Mouse (Mus musculus): Measurements from ENCODE around the gene Apoc2. TPM values are rescaled to one million over a fixed set of nuclear protein-coding genes. Genes with fewer than 3 reads are reported as not detected.

Apoc2 gene
- polyA plus RNA-seq, 1 experiment, result not detected

- H3K9me3 ChIP-seq (replicated peaks; ENCODE audit: control insufficient read depth, insufficient read depth, low read length, poor library complexity, severe bottlenecking), result no peaks in the 10 kb centered on the region
- peak overlapping the region; percentile 79 for H3K9ac ChIP-seq (ENCODE audit: low read depth, poor library complexity, severe bottlenecking)
- H3K4me3 ChIP-seq (ENCODE audit: low read depth, low read length), result peak overlapping the region; percentile 96
- TF ChIP-seq CTCF (IDR thresholded peaks at IDR 0.05; ENCODE audit: low read depth, low read length), result peak; percentile 17
- TF ChIP-seq EP300 (IDR thresholded peaks at IDR 0.05; ENCODE audit: insufficient read depth, low read depth, low read length), result 0 out of 2 replicates have a peak, but pooled peaks have one; percentile 16
- TF ChIP-seq POLR2A (IDR thresholded peaks at IDR 0.05; ENCODE audit: insufficient read depth, low read length), result no peak
- peaks cover 28% of the 10 kb centered on the region for H3K36me3 ChIP-seq (ENCODE audit: control insufficient read depth, insufficient read depth, low read length, poor library complexity, severe bottlenecking)
- H3K27me3 ChIP-seq (ENCODE audit: control insufficient read depth, insufficient read depth, low read length, poor library complexity, severe bottlenecking), result no peaks in the 10 kb centered on the region
- H3K4me1 ChIP-seq (ENCODE audit: control insufficient read depth, insufficient read depth, low read length), result peaks cover 7% of the 10 kb centered on the region
- H3K27ac ChIP-seq (ENCODE audit: insufficient read depth, low read length), result peak overlapping the region; percentile 77
These were observed 20.5 kb upstream of the Apoc2 start for GRCm38 (mm10) chr7:19697949-19698906.

GRCm38 (mm10) chr7:19696336-19696873 is 18.7 kb upstream of the Apoc2 start:
- H3K4me1 ChIP-seq (ENCODE audit: control insufficient read depth, insufficient read depth, low read length), result peaks cover 6% of the 10 kb centered on the region
- no peaks in the 10 kb centered on the region for H3K9me3 ChIP-seq (replicated peaks; ENCODE audit: control insufficient read depth, insufficient read depth, low read length, poor library complexity, severe bottlenecking)
- peak overlapping the region; percentile 33 for H3K27ac ChIP-seq (ENCODE audit: insufficient read depth, low read length)

DNA sequence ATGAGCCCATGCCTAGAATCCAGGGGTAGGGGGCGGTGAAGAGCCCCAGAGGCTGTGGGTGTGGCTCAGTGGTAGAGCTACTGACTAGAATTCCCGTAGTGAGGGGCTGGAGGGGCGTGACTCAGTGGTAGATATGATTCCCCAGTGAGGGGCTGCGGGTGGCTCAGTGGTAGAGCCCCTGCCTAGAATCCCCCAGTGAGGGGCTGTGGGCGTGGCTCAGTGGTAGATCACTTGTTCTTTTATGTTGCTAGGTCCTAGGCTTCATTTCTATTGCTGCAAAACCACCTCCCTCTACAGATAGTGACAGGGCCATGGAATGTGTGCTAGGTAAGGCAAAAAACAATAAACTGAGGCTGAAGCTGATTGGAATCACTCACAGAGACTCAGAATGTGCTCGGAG is 18.1 kb upstream of the Apoc2 start:
- H3K9ac ChIP-seq (ENCODE audit: low read depth, poor library complexity, severe bottlenecking), result peak overlapping the region; percentile 79; the same call in 1 of the 2 replicates
- H3K27ac ChIP-seq (ENCODE audit: insufficient read depth, low read length), result peak overlapping the region; percentile 33
- no peaks in the 10 kb centered on the region for H3K9me3 ChIP-seq (replicated peaks; ENCODE audit: control insufficient read depth, insufficient read depth, low read length, poor library complexity, severe bottlenecking)
- peak overlapping the region; percentile 96 for H3K4me3 ChIP-seq (ENCODE audit: low read depth, low read length)
- peaks cover 6% of the 10 kb centered on the region for H3K4me1 ChIP-seq (ENCODE audit: control insufficient read depth, insufficient read depth, low read length)
- H3K27me3 ChIP-seq (ENCODE audit: control insufficient read depth, insufficient read depth, low read length, poor library complexity, severe bottlenecking), result no peaks in the 10 kb centered on the region
- H3K36me3 ChIP-seq (ENCODE audit: control insufficient read depth, insufficient read depth, low read length, poor library complexity, severe bottlenecking), result peaks cover 21% of the 10 kb centered on the region
- TF ChIP-seq CTCF (IDR thresholded peaks at IDR 0.05; ENCODE audit: low read depth, low read length), result peak; percentile 7
- no peak for TF ChIP-seq POLR2A (IDR thresholded peaks at IDR 0.05; ENCODE audit: insufficient read depth, low read length)

More at GRCm38 (mm10) chr7:19696336-19696873, 18.7 kb upstream of the Apoc2 start:
- TF ChIP-seq CTCF (IDR thresholded peaks at IDR 0.05; ENCODE audit: low read depth, low read length) (no peak), EP300 (IDR thresholded peaks at IDR 0.05; ENCODE audit: insufficient read depth, low read depth, low read length) (no peak), POLR2A (IDR thresholded peaks at IDR 0.05; ENCODE audit: insufficient read depth, low read length) (no peak)
- H3K9ac ChIP-seq (ENCODE audit: low read depth, poor library complexity, severe bottlenecking), result peak overlapping the region; percentile 79
- H3K36me3 ChIP-seq (ENCODE audit: control insufficient read depth, insufficient read depth, low read length, poor library complexity, severe bottlenecking), result peaks cover 21% of the 10 kb centered on the region
- peak overlapping the region; percentile 96 for H3K4me3 ChIP-seq (ENCODE audit: low read depth, low read length)
- no peaks in the 10 kb centered on the region for H3K27me3 ChIP-seq (ENCODE audit: control insufficient read depth, insufficient read depth, low read length, poor library complexity, severe bottlenecking)

DNA sequence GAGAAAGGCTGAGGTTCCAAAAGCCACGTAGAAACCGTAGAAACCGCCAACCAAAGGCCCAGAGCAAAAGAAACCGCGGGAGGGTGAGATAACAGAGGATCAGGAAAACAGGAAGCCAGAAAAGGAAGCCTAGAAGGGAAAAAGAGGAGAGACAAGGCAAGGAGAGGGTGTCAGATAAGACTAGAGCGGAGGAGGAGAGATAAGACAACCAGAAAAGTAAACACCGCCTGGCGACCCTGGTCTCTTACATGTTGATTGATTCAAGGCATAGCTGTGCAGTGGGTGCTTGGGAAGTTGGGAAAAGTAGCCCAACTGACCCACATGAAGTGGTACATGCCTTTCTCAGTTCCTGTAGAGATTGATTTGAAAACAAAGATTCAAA is 17.5 kb upstream of the Apoc2 start:
- Histone ChIP-seq H3K27ac (ENCODE audit: insufficient read depth, low read length) (peak overlapping the region; percentile 22), H3K9ac (ENCODE audit: low read depth, poor library complexity, severe bottlenecking) (no peak overlapping the region), H3K4me3 (ENCODE audit: low read depth, low read length) (no peak overlapping the region), H3K27me3 (ENCODE audit: control insufficient read depth, insufficient read depth, low read length, poor library complexity, severe bottlenecking) (no peaks in the 10 kb centered on the region), H3K36me3 (ENCODE audit: control insufficient read depth, insufficient read depth, low read length, poor library complexity, severe bottlenecking) (peaks cover 21% of the 10 kb centered on the region), H3K9me3 (replicated peaks; ENCODE audit: control insufficient read depth, insufficient read depth, low read length, poor library complexity, severe bottlenecking) (no peaks in the 10 kb centered on the region), H3K4me1 (ENCODE audit: control insufficient read depth, insufficient read depth, low read length) (peaks cover 5% of the 10 kb centered on the region)
- TF ChIP-seq EP300 (IDR thresholded peaks at IDR 0.05; ENCODE audit: insufficient read depth, low read depth, low read length) (no peak), CTCF (IDR thresholded peaks at IDR 0.05; ENCODE audit: low read depth, low read length) (no peak), POLR2A (IDR thresholded peaks at IDR 0.05; ENCODE audit: insufficient read depth, low read length) (no peak)

- no peaks in the 10 kb centered on the region for H3K27me3 ChIP-seq (ENCODE audit: control insufficient read depth, insufficient read depth, low read length, poor library complexity, severe bottlenecking)
- H3K4me3 ChIP-seq (ENCODE audit: low read depth, low read length), result no peak overlapping the region
- peak overlapping the region; percentile 22; the same call in 1 of the 2 replicates for H3K27ac ChIP-seq (ENCODE audit: insufficient read depth, low read length)
- peaks cover 21% of the 10 kb centered on the region for H3K36me3 ChIP-seq (ENCODE audit: control insufficient read depth, insufficient read depth, low read length, poor library complexity, severe bottlenecking)
- peaks cover 4% of the 10 kb centered on the region for H3K4me1 ChIP-seq (ENCODE audit: control insufficient read depth, insufficient read depth, low read length)
- no peak overlapping the region for H3K9ac ChIP-seq (ENCODE audit: low read depth, poor library complexity, severe bottlenecking)
- no peak for TF ChIP-seq CTCF (IDR thresholded peaks at IDR 0.05; ENCODE audit: low read depth, low read length)
- no peak for TF ChIP-seq POLR2A (IDR thresholded peaks at IDR 0.05; ENCODE audit: insufficient read depth, low read length)
- no peak for TF ChIP-seq EP300 (IDR thresholded peaks at IDR 0.05; ENCODE audit: insufficient read depth, low read depth, low read length)
- H3K9me3 ChIP-seq (replicated peaks; ENCODE audit: control insufficient read depth, insufficient read depth, low read length, poor library complexity, severe bottlenecking), result no peaks in the 10 kb centered on the region
These were observed 16.8 kb upstream of the Apoc2 start for GRCm38 (mm10) chr7:19694336-19695212.

Data from ES-Bruce4 (cell line).